Mouse (Mus musculus): Measurements from ENCODE around the gene Eloa. TPM values are rescaled to one million over a fixed set of nuclear protein-coding genes. Genes with fewer than 3 reads are reported as not detected.

The Eloa gene
- total RNA-seq, 2 experiments from 2014 or later, result 27.3 to 28.5 TPM

GRCm38 (mm10) chr4:136025350-136025749 lies 3.8 kb upstream of the Eloa start:
- no peak for DNase-seq (ENCODE audit: low spot score in 2 of 2)
- H3K27ac ChIP-seq, result no peak overlapping the region
- no peak for TF ChIP-seq CTCF (conservative IDR thresholded peaks at IDR 0.05)
- no peak overlapping the region for H3K4me3 ChIP-seq

- no peak for TF ChIP-seq CTCF (conservative IDR thresholded peaks at IDR 0.05)
- no peak overlapping the region for H3K27ac ChIP-seq
- no peak for DNase-seq (ENCODE audit: low spot score in 2 of 2)
- no peak overlapping the region for H3K4me3 ChIP-seq
These were observed 1.4 kb upstream of the Eloa start for GRCm38 (mm10) chr4:136022924-136023323.

DNA sequence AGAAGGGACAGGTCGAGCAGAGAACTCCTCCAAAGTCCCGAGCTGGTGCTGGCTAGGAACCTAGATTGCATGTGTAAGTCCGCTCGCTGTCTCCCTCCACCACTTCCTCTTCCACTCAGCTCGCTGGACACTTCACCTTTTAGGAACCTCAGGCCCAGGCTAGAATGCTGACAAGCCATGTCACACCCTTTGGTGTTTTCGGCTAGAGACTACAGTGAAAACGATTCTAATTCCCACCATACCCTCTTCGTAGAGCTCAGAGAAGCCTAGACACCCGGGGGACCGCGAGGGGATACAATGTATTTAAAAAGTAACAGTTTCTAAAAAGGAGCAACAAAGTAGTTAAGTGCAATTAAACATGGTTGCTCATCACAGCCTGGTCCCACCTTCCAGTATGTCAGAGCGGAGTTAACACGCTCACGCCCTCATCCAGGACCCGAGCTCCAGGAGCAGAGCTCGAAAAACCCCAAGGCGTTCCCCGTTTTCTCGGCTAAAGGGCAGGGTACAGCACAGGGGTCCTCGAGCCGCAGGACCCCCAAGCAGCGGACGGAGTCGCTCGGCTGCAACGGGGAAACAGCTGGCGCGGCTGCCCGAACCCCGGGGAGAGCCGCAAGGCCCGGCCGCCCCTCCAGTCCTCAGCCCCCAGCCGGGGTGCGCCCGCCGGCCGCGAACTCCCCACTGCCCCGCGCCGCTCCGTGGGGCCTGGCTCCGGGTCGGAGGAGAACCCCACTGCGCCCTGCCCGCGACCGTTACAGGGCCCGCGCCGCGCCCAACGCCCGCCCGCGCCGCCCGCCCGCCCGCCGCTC lies 617 bp downstream of the Eloa start:
- TF ChIP-seq CTCF (conservative IDR thresholded peaks at IDR 0.05), result no peak
- no peak for DNase-seq (ENCODE audit: low spot score in 2 of 2)
- Histone ChIP-seq H3K4me3 (peak overlapping the region; percentile 96), H3K27ac (peak overlapping the region; percentile 91)

- DNase-seq (ENCODE audit: low spot score in 2 of 2), result no peak
- Histone ChIP-seq H3K27ac (no peak overlapping the region), H3K4me3 (no peak overlapping the region)
- no peak for TF ChIP-seq CTCF (conservative IDR thresholded peaks at IDR 0.05)
These were observed 5.4 kb downstream of the Eloa start for GRCm38 (mm10) chr4:136016059-136016602.

GRCm38 (mm10) chr4:136010586-136010985 lies 11.0 kb downstream of the Eloa start:
- H3K4me3 ChIP-seq, result no peak overlapping the region
- no peak for DNase-seq (ENCODE audit: low spot score in 2 of 2)
- no peak overlapping the region for H3K27ac ChIP-seq
- 0 out of 2 replicates have a peak, but pooled peaks have one; percentile 18 for TF ChIP-seq CTCF (conservative IDR thresholded peaks at IDR 0.05)

- Histone ChIP-seq H3K4me3 (no peak overlapping the region), H3K27ac (no peak overlapping the region)
- no peak for DNase-seq (ENCODE audit: low spot score in 2 of 2)
- no peak for TF ChIP-seq CTCF (conservative IDR thresholded peaks at IDR 0.05)
These were observed 12.6 kb downstream of the Eloa start for GRCm38 (mm10) chr4:136008782-136009447.

GRCm38 (mm10) chr4:136006821-136007220 lies 14.7 kb downstream of the Eloa start:
- TF ChIP-seq CTCF (conservative IDR thresholded peaks at IDR 0.05), result no peak
- no peak for DNase-seq (ENCODE audit: low spot score in 2 of 2)
- no peak overlapping the region for H3K4me3 ChIP-seq
- no peak overlapping the region for H3K27ac ChIP-seq

DNA sequence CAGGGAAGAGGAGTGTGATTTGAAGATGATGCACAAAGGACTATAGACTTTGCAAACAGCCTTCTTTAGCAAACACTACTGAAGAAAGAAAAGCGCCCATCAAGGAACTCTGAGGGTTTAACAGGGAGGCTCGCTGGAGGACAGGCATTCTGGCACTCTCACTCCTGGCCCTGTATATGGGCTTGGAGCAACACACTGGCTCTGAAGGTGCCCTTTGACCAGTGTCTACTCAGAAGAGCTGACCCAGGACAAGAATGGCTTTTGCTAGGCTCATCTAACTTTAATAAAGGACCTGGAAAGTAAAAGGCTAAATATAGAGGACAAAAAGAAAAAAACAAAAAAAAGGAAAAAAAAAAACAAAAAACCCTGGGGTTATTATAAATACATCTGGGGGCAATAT lies 16.6 kb downstream of the Eloa start:
- Histone ChIP-seq H3K4me3 (no peak overlapping the region), H3K27ac (no peak overlapping the region)
- DNase-seq (ENCODE audit: low spot score in 2 of 2), result no peak
- no peak for TF ChIP-seq CTCF (conservative IDR thresholded peaks at IDR 0.05)

- Histone ChIP-seq H3K4me3 (no peak overlapping the region), H3K27ac (no peak overlapping the region)
- DNase-seq (ENCODE audit: low spot score in 2 of 2), result no peak
- no peak for TF ChIP-seq CTCF (conservative IDR thresholded peaks at IDR 0.05)
These were observed 17.4 kb downstream of the Eloa start for GRCm38 (mm10) chr4:136004107-136004675.

GRCm38 (mm10) chr4:135995118-135995517 lies 26.4 kb downstream of the Eloa start:
- DNase-seq (ENCODE audit: low spot score in 2 of 2), result no peak
- TF ChIP-seq CTCF (conservative IDR thresholded peaks at IDR 0.05), result no peak
- H3K27ac ChIP-seq, result no peak overlapping the region
- no peak overlapping the region for H3K4me3 ChIP-seq

GRCm38 (mm10) chr4:135993941-135994340 lies 27.6 kb downstream of the Eloa start:
- DNase-seq (ENCODE audit: low spot score in 2 of 2), result no peak
- H3K4me3 ChIP-seq, result no peak overlapping the region
- H3K27ac ChIP-seq, result no peak overlapping the region
- no peak for TF ChIP-seq CTCF (conservative IDR thresholded peaks at IDR 0.05)

- TF ChIP-seq CTCF (conservative IDR thresholded peaks at IDR 0.05), result no peak
- Histone ChIP-seq H3K27ac (peak overlapping the region; percentile 96), H3K4me3 (peak overlapping the region; percentile 77)
- DNase-seq (ENCODE audit: low spot score in 2 of 2), result peak in 1 of 2 experiments; percentile 32
These were observed 33.8 kb downstream of the Eloa start for GRCm38 (mm10) chr4:135987714-135988113.

Data from layer of hippocampus, adult 2 months (tissue).